Mouse (Mus musculus) heart, postnatal 0 days (tissue): ENCODE results near the gene Gm49384.

ENCODE experiments used
- CTCF ChIP-seq: IDR thresholded peaks from 2 replicates; pipeline ENCODE4 v1.5.1; 2016; ENCODE audit warnings: antibody characterized with exemption, control low read depth, low read depth
- EP300 ChIP-seq: IDR thresholded peaks from 2 replicates; pipeline ENCODE4 v1.6.1; 2016; ENCODE audit warnings: antibody characterized with exemption, low read depth

DNA sequence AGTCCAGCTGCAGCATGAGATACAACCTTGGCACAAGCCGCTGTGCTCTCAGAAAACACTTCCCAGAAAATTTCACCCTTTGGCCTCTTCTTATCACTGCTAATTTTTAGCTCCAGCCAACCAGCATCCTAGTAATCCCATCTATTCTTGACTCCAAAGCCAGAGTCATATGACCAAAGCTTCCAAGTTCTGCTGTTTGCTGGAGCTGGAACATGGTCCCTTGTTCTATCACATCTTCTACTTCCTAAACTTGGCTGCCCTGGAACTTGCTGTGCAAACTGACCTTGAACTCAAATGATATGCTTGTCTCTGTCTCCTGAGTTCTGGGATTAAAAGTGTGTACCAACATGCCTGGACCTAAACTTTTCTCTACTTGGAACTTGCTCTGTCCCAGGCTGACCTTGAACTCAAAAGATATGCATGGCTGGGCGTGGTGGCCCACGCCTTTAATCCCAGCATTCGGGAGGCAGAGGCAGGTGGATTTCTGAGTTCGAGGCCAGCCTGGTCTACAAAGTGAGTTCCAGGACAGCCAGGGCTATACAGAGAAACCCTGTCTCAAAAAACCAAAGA, 56.8 kb downstream of the Gm49384 start:
- TF ChIP-seq EP300: no peak
- no peak for TF ChIP-seq CTCF
